Mouse (Mus musculus) naive thymus-derived CD4-positive, alpha-beta T cell, adult 5 months (primary cell): ENCODE results near the gene Spty2d1. TPM values are rescaled to one million over a fixed set of nuclear protein-coding genes. Genes with fewer than 3 reads are reported as not detected.

Experiments used
- polyA plus RNA-seq: library from polyadenylated mRNA; unstranded; fragments of 100-300 nt; shearing (Covaris generic); gene quantifications from one replicate; pipeline ENCODE4 v1.2.1, GENCODE M21; 2017

Spty2d1 gene
- polyA plus RNA-seq = 74.5 TPM

GRCm38 (mm10) chr7:47008168-47008993, at the start of gene Spty2d1:
Gene Spty2d1, minus strand, starts transcription at chr7:47008411.

DNA sequence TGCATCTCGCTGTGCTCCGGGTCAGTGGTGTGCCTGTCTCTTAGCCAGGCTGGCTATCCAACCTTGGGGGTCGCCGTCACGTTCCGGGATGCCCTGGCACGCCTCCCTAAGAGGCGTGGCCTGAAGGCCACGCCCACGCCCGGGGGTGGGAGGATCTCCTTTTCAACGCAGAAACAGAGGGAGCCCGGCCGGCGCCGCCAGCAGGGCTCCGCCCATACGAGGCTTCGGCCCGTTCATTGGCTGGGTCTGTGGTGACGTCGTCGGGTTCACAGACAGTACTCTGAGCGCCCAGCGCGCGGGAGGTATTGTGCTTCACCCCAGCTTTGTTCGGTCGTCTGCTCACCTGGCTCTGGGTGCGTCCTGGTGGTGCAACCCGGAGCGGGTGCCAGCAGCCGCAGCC, 42.2 kb upstream of the Spty2d1 start, which contains the start of gene Tmem86a:
Gene Tmem86a, plus strand, starts transcription at position 236 of the 400 bp plus-strand sequence.

GRCm38 (mm10) chr7:46983280-46983679, 24.9 kb downstream of the Spty2d1 start, which contains the start of gene Gm9999:
Gene Gm9999, plus strand, starts transcription at chr7:46983580.

GRCm38 (mm10) chr7:46957831-46958691, 50.1 kb downstream of the Spty2d1 start, which contains the start of gene Uevld:
Gene Uevld, minus strand, starts transcription at chr7:46958527.

Other genes with a start within 250 kb of the Spty2d1 start
- gene Hps5, start 212.3 kb downstream of the Spty2d1 start, polyA plus RNA-seq = 48.7 TPM
- 56.7 TPM for gene Gtf2h1, start 212.3 kb downstream of the Spty2d1 start, polyA plus RNA-seq
- gene Ldha, start 166.9 kb downstream of the Spty2d1 start, polyA plus RNA-seq = 938 TPM
- gene Ldhc, start 147.2 kb downstream of the Spty2d1 start, polyA plus RNA-seq = not detected
- 96.4 TPM for gene Tsg101, start 88.4 kb downstream of the Spty2d1 start, polyA plus RNA-seq
- gene Uevld, start 49.9 kb downstream of the Spty2d1 start, polyA plus RNA-seq = 6.1 TPM
- gene Gm9999, start 24.8 kb downstream of the Spty2d1 start, polyA plus RNA-seq = not detected
- 6.7 TPM for gene Tmem86a, start 42.2 kb upstream of the Spty2d1 start, polyA plus RNA-seq
- not detected for gene Ptpn5, start 125.3 kb upstream of the Spty2d1 start, polyA plus RNA-seq
- gene Mrgpra6, start 196.5 kb upstream of the Spty2d1 start, polyA plus RNA-seq = not detected
- gene Mrgpra9, start 244.4 kb upstream of the Spty2d1 start, polyA plus RNA-seq = not detected